In the genomic region with DNA sequence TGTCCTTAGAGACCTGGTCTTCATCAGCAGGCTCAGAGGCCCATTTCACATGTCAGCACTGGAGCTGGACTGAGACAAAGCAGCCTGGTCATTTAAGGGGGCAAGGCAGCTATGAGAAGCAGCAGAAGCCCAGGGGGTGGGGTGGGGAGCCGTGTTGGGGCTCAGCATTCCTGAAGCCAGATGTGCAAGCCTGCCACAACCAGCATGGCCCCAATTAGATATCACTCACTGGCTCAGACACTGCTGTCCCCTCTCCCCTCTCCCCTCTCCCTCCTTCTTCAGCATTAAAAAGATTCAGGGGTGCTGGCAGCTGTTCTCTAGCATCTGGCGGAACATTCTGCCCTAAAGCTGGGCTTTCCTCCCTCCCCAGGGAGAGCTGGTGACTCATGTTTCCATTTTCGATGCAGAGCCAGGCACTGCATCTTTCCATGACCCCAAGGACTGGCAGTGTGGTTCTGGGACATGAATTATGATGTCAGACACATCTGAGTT, we compare ENCODE assay signal across 9 mouse cellular contexts. TPM values are rescaled to one million over a fixed set of nuclear protein-coding genes. Genes with fewer than 3 reads are reported as not detected.
DNase-seq lines count a peak whose midpoint lies in the region; ATAC-seq and TF ChIP-seq lines count a peak whose summit lies in the region.
"Had no signal": no experiment of that assay in that cellular context is flagged by ENCODE, and none has a peak within 500 bp of the region (broad histone marks: within the 10 kb centered on the region; RNA-seq: fewer than 3 reads in every experiment).

No protein-coding gene starts in this region.

- no peaks in the 10 kb centered on the region for H3K27me3 ChIP-seq in kidney, adult 2 months (replicated peaks; ENCODE audit: control insufficient read depth, insufficient read depth, low read length)
- H3K27me3 ChIP-seq in embryonic facial prominence, embryonic 11.5 days (ENCODE audit: control insufficient read depth, insufficient read depth, low read length), result no peaks in the 10 kb centered on the region; the same call in 1 of the 2 replicates
- H3K27me3 ChIP-seq in heart, postnatal 0 days (ENCODE audit: control insufficient read depth, insufficient read depth, low read length), result no peaks in the 10 kb centered on the region
- H3K27me3 ChIP-seq: hindbrain, embryonic 15.5 days had no signal

- no peak for ATAC-seq in embryonic facial prominence, embryonic 11.5 days (replicated peaks; ENCODE audit: insufficient number of reproducible peaks, low FRiP score, low TSS enrichment, low read depth)
- ATAC-seq in heart, postnatal 0 days (ENCODE audit: insufficient read depth, low read depth), result peak; percentile 64

- H3K4me3 ChIP-seq in kidney, adult 2 months (ENCODE audit: insufficient read depth, low read depth, low read length), result no peak overlapping the region
- H3K4me3 ChIP-seq in embryonic facial prominence, embryonic 11.5 days (ENCODE audit: low read depth, low read length), result no peak overlapping the region
- H3K4me3 ChIP-seq in heart, postnatal 0 days (ENCODE audit: low read depth, low read length), result no peak overlapping the region
- H3K4me3 ChIP-seq: hindbrain, embryonic 15.5 days had no signal

- peaks cover 2% of the 10 kb centered on the region; the same call in 1 of the 2 replicates for H3K4me1 ChIP-seq in kidney, adult 2 months (ENCODE audit: control insufficient read depth, insufficient read depth, low read length)
- no peaks in the 10 kb centered on the region for H3K4me1 ChIP-seq in embryonic facial prominence, embryonic 11.5 days (ENCODE audit: control insufficient read depth, insufficient read depth, low read length)
- peaks cover 32% of the 10 kb centered on the region for H3K4me1 ChIP-seq in heart, postnatal 0 days (ENCODE audit: control insufficient read depth, insufficient read depth)
- H3K4me1 ChIP-seq: hindbrain, embryonic 15.5 days had no signal

- TF ChIP-seq EP300 in heart, postnatal 0 days (IDR thresholded peaks at IDR 0.05; ENCODE audit: low read depth), result peak; percentile 34; the same call in 1 of the 2 replicates

- H3K9me3 ChIP-seq in embryonic facial prominence, embryonic 11.5 days (replicated peaks; ENCODE audit: control insufficient read depth, low read length), result no peaks in the 10 kb centered on the region
- H3K9me3 ChIP-seq in heart, postnatal 0 days (replicated peaks; ENCODE audit: control insufficient read depth, low read length), result no peaks in the 10 kb centered on the region
- H3K9me3 ChIP-seq: hindbrain, embryonic 15.5 days had no signal

- no peaks in the 10 kb centered on the region for H3K36me3 ChIP-seq in kidney, adult 2 months (ENCODE audit: control insufficient read depth, insufficient read depth, low read length)
- no peaks in the 10 kb centered on the region for H3K36me3 ChIP-seq in embryonic facial prominence, embryonic 11.5 days (replicated peaks; ENCODE audit: control insufficient read depth, insufficient read depth, low read depth, low read length)
- H3K36me3 ChIP-seq in heart, postnatal 0 days (replicated peaks; ENCODE audit: control insufficient read depth, insufficient read depth, low read length), result no peaks in the 10 kb centered on the region
- H3K36me3 ChIP-seq: hindbrain, embryonic 15.5 days had no signal

- DNase-seq in kidney, adult 2 months, result peak; percentile 72
- DNase-seq in kidney, adult 9 months, result no peak
- DNase-seq in embryonic facial prominence, embryonic 11.5 days (ENCODE audit: low spot score), result peak; percentile 41
- peak; percentile 80 for DNase-seq in heart, postnatal 0 days (ENCODE audit: low spot score)
- DNase-seq in mesoderm, embryonic 11.5 days (ENCODE audit: low read depth, low spot score), result peak; percentile 48
- DNase-seq in spleen, adult 18-20 months, result no peak
- no peak for DNase-seq in right cerebral cortex, postnatal 25 days
- DNase-seq in thymus, postnatal 25 days, result no peak

- WGBS in kidney, adult 2 months, result 53% methylated on average over 3 of the region's 3 CpGs
- 20% methylated on average over 3 of the region's 3 CpGs for WGBS in embryonic facial prominence, embryonic 11.5 days
- WGBS in heart, postnatal 0 days, result 9% methylated on average over 3 of the region's 3 CpGs

- TF ChIP-seq CTCF in kidney, adult 2 months (conservative IDR thresholded peaks at IDR 0.05; ENCODE audit: insufficient read depth, insufficient read length, low read depth, low read length), result no peak
- TF ChIP-seq CTCF in heart, postnatal 0 days (IDR thresholded peaks at IDR 0.05; ENCODE audit: low read depth), result no peak

- H3K9ac ChIP-seq in embryonic facial prominence, embryonic 11.5 days (replicated peaks; ENCODE audit: low read length), result 0 out of 2 replicates have a peak overlapping the region, but pooled peaks have one; percentile 25
- no peak overlapping the region for H3K9ac ChIP-seq in heart, postnatal 0 days (replicated peaks; ENCODE audit: low read depth, low read length)
- H3K9ac ChIP-seq: hindbrain, embryonic 15.5 days had no signal

- H3K4me2 ChIP-seq in embryonic facial prominence, embryonic 11.5 days (ENCODE audit: low read depth, low read length), result no peak overlapping the region
- no peak overlapping the region for H3K4me2 ChIP-seq in heart, postnatal 0 days (ENCODE audit: low read depth, low read length)
- H3K4me2 ChIP-seq: hindbrain, embryonic 15.5 days had no signal

- no peak for TF ChIP-seq POLR2A in kidney, adult 2 months (IDR thresholded peaks at IDR 0.05; ENCODE audit: low read depth, low read length)

- H3K27ac ChIP-seq in kidney, adult 2 months (ENCODE audit: insufficient read depth, low read depth, low read length), result peak overlapping the region; percentile 19; the same call in 1 of the 2 replicates
- H3K27ac ChIP-seq in embryonic facial prominence, embryonic 11.5 days (replicated peaks; ENCODE audit: low read depth, low read length), result no peak overlapping the region
- H3K27ac ChIP-seq in heart, postnatal 0 days (ENCODE audit: low read depth), result peak overlapping the region; percentile 70
- H3K27ac ChIP-seq: hindbrain, embryonic 15.5 days had no signal

RNA-seq across cellular contexts. Expression of a gene that starts 30.7 kb away (rescaled TPM):
- polyA plus RNA-seq in kidney, adult 2 months (2012; rRNA removed), result 131 and 141 TPM in 2 replicates
- polyA plus RNA-seq in embryonic facial prominence, embryonic 11.5 days (2014; fragmentation: Nextera tagmentation; extraction: Ambion mirVana), result 133 and 138 TPM in 2 replicates
- total RNA-seq in heart, postnatal 0 days (2014; rRNA removed; ENCODE audit: low replicate concordance), result 148 and 152 TPM in 2 replicates
- 50.8 and 53.3 TPM in 2 replicates for polyA plus RNA-seq in heart, postnatal 0 days (2015; fragmentation: Nextera tagmentation; extraction: Ambion mirVana)

RNA-seq across cellular contexts. Expression of a gene that starts 31.3 kb away (rescaled TPM):
- 52.4 and 66.1 TPM in 2 replicates for polyA plus RNA-seq in kidney, adult 2 months (2012; rRNA removed)
- polyA plus RNA-seq in embryonic facial prominence, embryonic 11.5 days (2014; fragmentation: Nextera tagmentation; extraction: Ambion mirVana), result 25.4 and 27.5 TPM in 2 replicates
- 105 and 114 TPM in 2 replicates for total RNA-seq in heart, postnatal 0 days (2014; rRNA removed; ENCODE audit: low replicate concordance)
- polyA plus RNA-seq in heart, postnatal 0 days (2015; fragmentation: Nextera tagmentation; extraction: Ambion mirVana), result 23.1 and 24.0 TPM in 2 replicates

Comparison
In these comparisons a context has a peak if more than half of its experiments do, and no peak if none do; other contexts are left out.
1. DNase-seq: peak in kidney, adult 2 months (single experiment), embryonic facial prominence, embryonic 11.5 days (single experiment), heart, postnatal 0 days (single experiment) and mesoderm, embryonic 11.5 days (single experiment); none in kidney, adult 9 months (single experiment), spleen, adult 18-20 months (0 of 2), right cerebral cortex, postnatal 25 days (single experiment) and thymus, postnatal 25 days (single experiment).